Mouse (Mus musculus): Measurements from ENCODE around the gene Lhfpl2.

The Lhfpl2 gene

DNA sequence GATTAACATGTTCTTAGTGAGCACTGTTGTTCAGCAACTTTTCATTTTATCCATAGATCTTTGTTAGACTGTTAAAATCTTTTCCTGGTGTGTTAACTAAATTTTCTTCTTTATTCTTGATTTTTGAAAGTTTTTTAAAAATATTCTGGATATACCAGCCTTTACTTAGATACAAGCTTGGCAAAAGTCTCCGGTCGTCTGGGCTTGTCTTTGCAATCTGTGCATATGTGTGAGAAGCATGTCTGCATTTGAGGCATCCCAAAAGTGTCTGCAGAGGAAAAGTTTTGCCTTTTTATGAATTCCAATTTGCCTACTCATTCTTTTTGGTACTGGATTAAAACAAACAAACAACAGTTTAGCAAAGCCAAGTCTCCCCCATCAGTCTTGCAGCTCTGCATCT is 154.6 kb downstream of the Lhfpl2 start:
- DNase-seq (ENCODE audit: low read depth, low spot score): no peak

DNA sequence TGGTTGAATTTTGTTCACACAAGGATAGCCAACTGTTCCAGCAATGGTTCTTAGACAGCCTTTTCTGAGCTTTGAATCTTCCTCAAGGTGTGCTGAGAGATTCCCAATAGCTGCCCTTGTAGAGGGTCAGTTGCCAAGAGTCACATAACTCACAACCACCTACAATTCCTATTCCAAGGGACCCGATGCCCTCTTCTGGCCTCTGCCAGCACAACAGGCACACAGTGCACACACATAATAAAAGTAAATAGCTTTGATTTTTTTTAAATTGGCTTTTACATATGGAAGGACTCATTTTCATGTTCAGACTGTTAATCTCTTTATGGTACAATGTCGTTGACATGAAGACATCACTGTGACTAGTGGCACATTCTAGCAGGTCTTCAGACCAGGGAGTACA is 155.1 kb downstream of the Lhfpl2 start:
- DNase-seq (ENCODE audit: low read depth, low spot score): no peak

DNA sequence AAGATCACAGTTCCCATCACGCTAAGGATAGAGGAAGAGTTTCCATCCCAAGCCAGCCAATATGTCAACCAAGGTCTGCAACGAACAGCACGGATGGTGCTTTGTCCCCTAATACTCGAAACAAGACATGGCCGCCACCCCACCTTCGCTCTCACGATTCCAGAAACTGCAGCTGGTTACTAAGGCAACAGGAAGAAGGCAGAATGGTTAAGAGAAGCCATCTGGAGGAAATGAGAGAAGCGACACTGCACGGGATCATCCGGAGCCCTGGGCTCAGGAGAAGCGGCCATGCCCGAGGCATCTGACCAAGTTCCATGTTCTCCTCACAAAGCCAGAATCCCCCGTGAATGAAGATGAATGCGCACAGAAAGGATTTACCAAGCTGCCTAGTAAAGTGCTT is 166.0 kb downstream of the Lhfpl2 start:
- no peak for DNase-seq (ENCODE audit: low read depth, low spot score)

DNA sequence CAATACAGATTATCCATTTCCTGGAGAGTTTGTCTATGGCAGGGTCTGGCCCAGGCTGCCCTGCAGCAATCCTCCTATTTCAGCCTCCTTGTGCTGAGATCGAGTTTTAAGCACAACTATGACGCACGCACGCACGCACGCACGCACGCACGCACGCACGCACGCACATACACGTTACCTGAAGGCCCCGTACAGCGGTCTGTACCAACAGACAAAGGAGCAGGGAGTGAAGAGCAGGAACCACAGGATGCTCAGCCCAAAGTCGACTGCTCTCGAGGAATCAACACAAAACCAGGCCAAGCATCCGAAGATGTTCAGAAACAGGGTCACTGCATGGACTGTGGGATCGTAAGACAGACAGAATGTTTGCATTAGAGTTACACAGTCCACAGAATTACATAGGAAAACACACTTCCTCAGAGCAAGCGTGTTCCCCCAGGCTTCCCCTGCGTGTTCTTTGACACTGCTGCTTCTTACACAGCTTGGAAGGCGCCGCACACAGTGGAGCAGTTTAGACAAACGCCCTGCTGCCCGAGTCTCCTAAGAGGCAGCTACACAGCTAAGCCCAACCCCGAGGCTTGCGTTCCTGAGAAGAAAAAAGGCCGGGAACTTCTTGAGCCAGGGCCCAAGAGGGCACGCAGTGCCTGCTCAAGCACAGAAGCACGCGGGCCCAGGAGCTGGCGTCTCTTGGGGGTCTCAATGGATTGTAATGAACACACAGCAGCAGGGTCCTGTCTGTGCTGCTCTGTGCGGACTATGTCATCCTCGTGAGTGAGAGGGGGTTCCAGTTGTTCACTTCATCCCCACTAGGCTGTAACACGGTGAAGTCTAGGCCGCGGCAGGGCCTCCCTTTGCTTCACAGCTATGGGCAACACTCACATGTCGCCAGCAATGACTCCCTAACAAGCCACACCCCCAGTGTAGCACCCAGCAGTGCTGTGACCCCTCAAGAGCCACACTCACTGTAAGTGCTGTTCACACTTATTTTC is 167.4 kb downstream of the Lhfpl2 start:
- DNase-seq (ENCODE audit: low read depth, low spot score): no peak

DNA sequence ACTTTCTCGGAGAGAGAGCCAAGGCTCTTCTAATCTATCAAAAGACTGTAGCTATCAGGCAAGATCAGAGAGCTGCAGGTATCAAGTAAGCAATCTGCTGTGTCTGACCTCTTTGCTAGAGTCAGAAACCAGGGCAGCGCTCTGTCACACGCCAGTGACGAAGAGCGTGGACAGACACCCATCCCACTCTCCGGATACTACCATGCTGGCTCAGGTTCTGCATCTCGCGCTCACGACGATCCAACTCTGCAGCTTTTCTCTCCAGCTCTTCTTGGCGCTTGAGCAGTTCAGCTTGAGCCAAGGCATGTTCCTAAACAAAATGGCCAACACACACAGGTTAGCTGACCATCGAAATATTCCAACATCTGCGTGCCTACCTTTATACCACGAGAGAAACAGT is 174.3 kb downstream of the Lhfpl2 start:
- no peak for DNase-seq (ENCODE audit: low read depth, low spot score)

DNA sequence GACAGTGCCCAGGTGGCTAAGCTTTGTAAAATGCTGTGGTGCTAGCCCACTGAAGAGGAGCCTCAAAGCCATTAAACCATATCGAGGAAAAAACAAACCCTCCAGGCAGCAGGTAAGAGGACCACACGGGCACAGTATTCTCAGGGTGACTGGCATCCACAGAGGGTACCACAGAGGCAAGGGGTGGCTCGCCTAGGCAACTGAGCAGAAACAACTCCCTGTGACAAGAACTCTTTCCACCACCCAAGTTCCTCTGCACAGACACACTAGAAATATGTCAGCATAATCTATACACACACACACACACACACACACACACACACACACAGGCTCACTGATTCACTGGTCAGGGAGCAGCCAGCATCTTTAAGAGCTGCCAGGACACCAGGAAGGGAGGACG is 181.9 kb downstream of the Lhfpl2 start:
- DNase-seq (ENCODE audit: low read depth, low spot score): no peak

DNA sequence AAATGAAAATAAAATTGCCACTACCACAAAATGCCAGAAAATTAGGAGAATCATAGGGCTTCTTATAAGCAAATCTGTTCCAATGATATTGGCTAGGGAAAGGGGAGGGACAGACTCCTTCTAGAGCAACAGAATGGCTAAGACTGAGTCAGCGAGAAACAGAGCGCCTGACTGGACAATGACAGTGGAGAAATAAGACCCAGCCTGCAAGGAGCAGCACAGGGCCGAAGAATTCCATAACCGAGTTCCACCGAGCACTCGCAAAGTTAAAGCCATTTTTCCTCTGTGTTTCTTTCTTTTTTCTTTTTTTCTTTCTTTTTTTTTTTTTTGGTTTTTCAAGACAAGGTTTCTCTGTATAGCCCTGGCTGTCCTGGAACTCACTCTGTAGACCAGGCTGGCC is 182.5 kb downstream of the Lhfpl2 start:
- no peak for DNase-seq (ENCODE audit: low read depth, low spot score)

DNA sequence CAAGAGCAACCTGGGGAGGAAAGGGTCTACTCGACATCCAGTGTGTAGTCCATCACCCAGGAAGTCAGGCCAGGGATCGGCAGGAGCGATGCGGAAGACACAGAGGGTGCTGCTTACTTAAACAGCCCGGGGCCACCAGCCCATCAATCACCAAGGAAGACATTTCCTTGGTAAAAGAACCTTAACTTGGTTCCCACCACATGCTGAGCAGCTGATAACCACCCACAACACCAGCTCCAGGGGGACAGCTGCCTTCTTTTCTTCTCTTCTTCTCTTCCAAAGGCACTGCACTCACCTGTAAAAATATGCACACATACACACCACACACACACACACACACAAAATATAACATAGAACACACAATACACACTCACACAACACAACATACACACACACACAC is 183.3 kb downstream of the Lhfpl2 start:
- DNase-seq (ENCODE audit: low read depth, low spot score): no peak

DNA sequence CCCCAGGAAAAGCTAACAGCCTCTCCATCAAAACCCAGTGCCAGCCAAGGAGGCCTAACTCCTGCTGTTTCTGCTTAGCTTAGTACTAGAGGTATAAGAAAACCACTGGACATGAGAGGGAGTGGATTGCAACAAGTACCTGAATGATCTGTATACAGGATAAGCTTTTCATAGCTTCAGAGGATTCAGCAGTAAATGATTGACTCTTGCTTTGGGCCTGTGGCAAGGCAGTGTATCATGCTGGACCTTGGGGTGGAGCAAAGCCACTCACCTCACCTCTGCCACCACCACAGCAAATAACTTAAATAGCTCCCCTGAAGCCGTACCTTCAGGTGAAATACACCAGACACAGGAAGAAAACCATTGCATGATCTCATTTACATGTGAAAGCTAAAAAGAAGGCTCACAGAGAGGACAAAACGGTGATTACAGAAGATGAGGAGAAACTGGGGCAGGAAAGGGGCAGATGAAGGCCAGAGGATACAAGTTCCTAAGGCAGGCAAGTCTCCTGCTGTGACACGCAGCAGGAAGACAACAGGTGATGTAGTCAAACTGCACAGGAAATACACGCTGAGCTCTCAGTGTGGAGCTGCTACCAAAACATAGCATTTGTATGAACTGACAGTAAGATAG is 184.4 kb downstream of the Lhfpl2 start:
- DNase-seq (ENCODE audit: low read depth, low spot score): no peak

DNA sequence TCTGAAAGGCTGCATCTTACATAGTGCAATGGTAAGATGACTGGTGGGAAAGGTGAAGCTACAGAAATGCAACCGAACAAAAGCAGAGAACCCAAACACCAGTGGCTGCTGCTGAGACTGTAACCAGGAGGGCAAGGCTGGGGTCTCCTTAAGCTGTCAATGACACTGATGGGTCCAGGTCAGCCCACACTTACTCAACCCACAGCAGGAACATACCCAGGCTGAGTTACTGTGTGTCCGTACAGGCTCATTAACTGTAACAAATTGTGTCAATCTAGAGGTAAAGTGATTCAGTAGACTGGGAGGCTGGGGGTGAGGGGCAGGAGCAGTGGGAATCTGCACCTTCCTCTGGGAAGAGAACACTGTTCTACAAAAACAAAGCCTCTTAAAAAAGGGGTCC is 185.3 kb downstream of the Lhfpl2 start:
- DNase-seq (ENCODE audit: low read depth, low spot score): no peak
